Comparison of ENCODE assay signal across 1 mouse cellular context in the genomic region with DNA sequence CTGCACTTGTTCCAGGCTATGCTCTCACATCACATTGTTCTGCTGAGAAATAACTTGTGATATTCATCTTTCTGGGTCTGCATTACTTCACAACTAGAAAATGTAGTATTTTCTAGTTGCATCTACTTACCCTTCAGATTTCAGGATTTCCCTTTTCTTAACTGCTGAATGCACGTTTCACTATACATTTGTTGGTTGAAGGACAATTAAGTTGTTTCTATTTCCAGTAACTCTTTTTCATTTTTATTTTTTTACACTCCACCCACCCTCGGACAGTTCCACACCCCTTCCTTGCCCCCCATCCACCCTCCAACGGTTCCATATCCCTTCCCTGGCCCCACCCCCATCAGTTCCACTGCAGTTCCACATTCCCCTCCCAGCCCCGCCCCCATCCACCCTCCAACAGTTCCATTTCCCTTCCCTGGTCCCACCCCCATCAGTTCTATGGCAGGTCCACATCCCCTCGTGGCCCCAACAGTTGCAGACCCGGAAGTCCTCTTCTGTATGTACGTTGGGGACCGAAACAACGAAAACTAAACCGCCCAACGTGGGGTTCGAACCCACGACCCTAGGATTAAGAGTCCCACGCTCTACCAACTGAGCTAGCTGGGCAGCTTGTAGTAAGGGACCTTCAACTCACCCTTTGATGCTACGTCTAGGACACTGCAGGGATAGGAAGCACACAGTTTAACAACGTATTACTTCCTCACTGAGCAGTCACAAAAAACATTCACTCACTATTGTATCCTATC.
TF ChIP-seq lines count a peak whose summit lies in the region.

No protein-coding gene starts in this region.

TF ChIP-seq in MEL, 35 proteins besides CTCF, POLR2A, EP300 and RAD21:
- TF ChIP-seq TBP (IDR thresholded peaks at IDR 0.05; ENCODE audit: low read depth, low read length) (peak; percentile 100), ELF1 (IDR thresholded peaks at IDR 0.05; ENCODE audit: low read depth, low read length) (peak; percentile 97), POLR2AphosphoS2 (IDR thresholded peaks at IDR 0.05; ENCODE audit: low read length) (no peak), MYC (IDR thresholded peaks at IDR 0.05; ENCODE audit: low read depth, low read length) (peak; percentile 52; the same call in 1 of the 2 replicates), SMC3 (IDR thresholded peaks at IDR 0.05; ENCODE audit: low read depth, low read length) (no peak), NRF1 (IDR thresholded peaks at IDR 0.05; ENCODE audit: insufficient read depth, low read depth, low read length, poor library complexity, severe bottlenecking) (peak; percentile 39; the same call in 1 of the 2 replicates), CHD1 (IDR thresholded peaks at IDR 0.05; ENCODE audit: low read depth, low read length) (no peak), SIN3A (IDR thresholded peaks at IDR 0.05; ENCODE audit: low read length) (peak; percentile 54), TAL1 (IDR thresholded peaks at IDR 0.05; ENCODE audit: low read length) (no peak), USF2 (IDR thresholded peaks at IDR 0.05; ENCODE audit: borderline replicate concordance in 1 of 2, insufficient read depth in 1 of 2, low read depth in 1 of 2, low read length in 2 of 2) (no peak), GATA1 (IDR thresholded peaks at IDR 0.05; ENCODE audit: low read depth, low read length) (no peak), USF1 (IDR thresholded peaks at IDR 0.05; ENCODE audit: low read depth, low read length) (no peak), JUND (IDR thresholded peaks at IDR 0.05; ENCODE audit: low read depth, low read length) (no peak), HCFC1 (IDR thresholded peaks at IDR 0.05; ENCODE audit: low read depth, low read length) (peak; percentile 72; the same call in 1 of the 2 replicates), RCOR1 (IDR thresholded peaks at IDR 0.05; ENCODE audit: low read depth, low read length) (no peak), BHLHE40 (IDR thresholded peaks at IDR 0.05; ENCODE audit: borderline replicate concordance, low read depth, low read length) (peak; percentile 55; the same call in 1 of the 2 replicates), MYB (IDR thresholded peaks at IDR 0.05; ENCODE audit: low read depth, low read length) (peak; percentile 66), ETS1 (IDR thresholded peaks at IDR 0.05; ENCODE audit: low read depth, low read length) (peak; percentile 14; the same call in 1 of the 2 replicates), MAFK (IDR thresholded peaks at IDR 0.05; ENCODE audit: borderline replicate concordance, low read depth, low read length) (peak; percentile 99), MAZ (IDR thresholded peaks at IDR 0.05; ENCODE audit: low read depth, low read length) (peak; percentile 78), CHD2 (IDR thresholded peaks at IDR 0.05; ENCODE audit: low read length) (no peak), KAT2A (conservative IDR thresholded peaks at IDR 0.05; ENCODE audit: low read depth, low read length) (peak; percentile 66; the same call in 1 of the 2 replicates), MXI1 (IDR thresholded peaks at IDR 0.05; ENCODE audit: low read depth, low read length) (peak; percentile 50; the same call in 1 of the 2 replicates), UBTF (IDR thresholded peaks at IDR 0.05; ENCODE audit: borderline replicate concordance, insufficient read depth, low read depth, low read length) (no peak), NELFE (IDR thresholded peaks at IDR 0.05; ENCODE audit: low read depth, low read length) (no peak)
